Mouse (Mus musculus) heart, embryonic 12.5 days (tissue): Measurements from ENCODE around the gene 4933427I04Rik. TPM values are rescaled to one million over a fixed set of nuclear protein-coding genes. Genes with fewer than 3 reads are reported as not detected.

Experiments used
- ATAC-seq: fragments of 200-750 bp; cut with Nextera tagmentation; 2 replicates; pipeline ENCODE4 v1.8.0; 2017; ENCODE audit warnings: moderate TSS enrichment, moderate library complexity; ENCODE audit not compliant: insufficient number of reproducible peaks, low FRiP score
- H3K27ac ChIP-seq: fragments of 300-500 bp; sonication (generic); 2 replicates; pipeline ENCODE4 v1.5.1; 2016; ENCODE audit warnings: mild to moderate bottlenecking, moderate library complexity; ENCODE audit not compliant: poor library complexity, severe bottlenecking
- H3K27me3 ChIP-seq: fragments of 300-500 bp; sonication (generic); replicated peaks from 2 replicates; pipeline ENCODE4 v1.6.1; 2016; ENCODE audit warnings: mild to moderate bottlenecking, moderate library complexity
- H3K36me3 ChIP-seq: fragments of 300-500 bp; sonication (generic); 2 replicates; pipeline ENCODE4 v1.6.1; 2016; ENCODE audit warnings: mild to moderate bottlenecking, moderate library complexity
- H3K4me1 ChIP-seq: fragments of 300-500 bp; sonication (generic); replicated peaks from 2 replicates; pipeline ENCODE4 v1.6.1; 2016; ENCODE audit warnings: mild to moderate bottlenecking
- H3K4me2 ChIP-seq: fragments of 300-500 bp; sonication (generic); 2 replicates; pipeline ENCODE4 v1.6.1; 2016; ENCODE audit warnings: mild to moderate bottlenecking, moderate library complexity
- H3K4me3 ChIP-seq: fragments of 300-500 bp; sonication (generic); 2 replicates; pipeline ENCODE4 v1.5.1; 2016; ENCODE audit warnings: mild to moderate bottlenecking
- H3K9ac ChIP-seq: fragments of 300-500 bp; sonication (generic); 2 replicates; pipeline ENCODE4 v1.6.1; 2016; ENCODE audit warnings: mild to moderate bottlenecking, moderate library complexity
- H3K9me3 ChIP-seq: fragments of 300-500 bp; sonication (generic); replicated peaks from 2 replicates; pipeline ENCODE4 v1.6.1; 2016; ENCODE audit warnings: mild to moderate bottlenecking, moderate library complexity
- WGBS: fragments of 180-500 bp; shearing (Covaris S2); methylation state at CpG from one replicate; pipeline ENCODE4 v1.1.7; 2016; 5-methylcytosine and 5-hydroxymethylcytosine counted together
- polyA plus RNA-seq: library from polyadenylated mRNA; unstranded; fragments of >200 nt; fragmentation: Nextera tagmentation; extraction: Ambion mirVana; gene quantifications from 2 replicates; pipeline ENCODE4 v1.2.1, GENCODE M21; 2016

The 4933427I04Rik gene
- polyA plus RNA-seq, 1 experiment from 2014 or later, result not detected

- Histone ChIP-seq H3K27ac (no peak overlapping the region), H3K4me1 (no peaks in the 10 kb centered on the region), H3K4me2 (no peak overlapping the region), H3K9me3 (no peaks in the 10 kb centered on the region), H3K27me3 (0 out of 2 replicates have a peak, but pooled peaks cover 3% of the 10 kb centered on the region), H3K9ac (no peak overlapping the region), H3K36me3 (no peaks in the 10 kb centered on the region), H3K4me3 (no peak overlapping the region)
- no peak for ATAC-seq
- 81% methylated on average over 4 of the region's 4 CpGs for WGBS
Observed at GRCm38 (mm10) chr4:123894295-123894694, 34.8 kb downstream of the 4933427I04Rik start.

DNA sequence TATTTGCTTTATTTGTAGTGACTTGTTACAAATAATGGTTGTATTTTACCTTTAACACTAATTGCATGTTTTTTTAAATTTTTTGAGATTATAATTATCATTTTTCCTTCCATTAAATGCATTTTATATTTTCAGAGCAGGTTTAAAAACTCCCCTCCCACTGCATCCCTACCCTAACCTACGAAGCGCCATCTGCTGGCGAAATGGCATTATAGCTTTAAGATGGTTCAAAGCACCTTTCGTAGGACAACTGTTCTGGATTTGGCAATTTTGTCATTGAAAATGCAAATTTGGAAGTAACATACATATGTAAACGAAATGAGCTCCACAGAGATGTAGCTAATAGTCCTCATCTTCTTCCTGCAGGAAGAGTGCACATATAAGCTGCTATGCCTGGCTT lies 39.2 kb downstream of the 4933427I04Rik start:
- Histone ChIP-seq H3K9ac (no peak overlapping the region), H3K27ac (no peak overlapping the region), H3K9me3 (no peaks in the 10 kb centered on the region), H3K4me3 (no peak overlapping the region), H3K4me1 (peaks cover under 1% of the 10 kb centered on the region; the same call in 1 of the 2 replicates), H3K27me3 (0 out of 2 replicates have a peak, but pooled peaks cover 3% of the 10 kb centered on the region), H3K4me2 (no peak overlapping the region), H3K36me3 (no peaks in the 10 kb centered on the region)
- 11% methylated on average over 5 of the region's 5 CpGs for WGBS
- no peak for ATAC-seq

DNA sequence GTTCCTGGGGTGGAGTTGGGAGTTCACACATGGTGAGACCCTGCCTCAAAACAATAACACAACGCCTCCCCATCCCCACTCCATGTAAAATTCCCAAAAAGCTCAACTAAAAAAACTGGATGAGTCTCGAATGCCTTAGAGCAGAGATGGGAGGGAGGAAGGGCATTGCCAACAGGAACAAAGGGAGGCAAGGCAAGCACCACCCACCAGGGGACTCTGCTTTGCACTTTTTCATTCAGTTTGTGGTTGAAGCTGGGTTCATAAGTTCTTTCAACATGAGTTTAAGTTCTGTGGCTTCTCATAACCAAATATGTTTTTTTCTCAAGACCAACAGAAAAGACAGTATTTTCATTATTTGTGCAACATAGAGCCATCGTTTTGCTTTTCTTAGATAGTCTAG lies 44.0 kb downstream of the 4933427I04Rik start:
- WGBS, result 76% methylated on average over 3 of the region's 3 CpGs
- no peak overlapping the region for H3K4me2 ChIP-seq
- H3K36me3 ChIP-seq, result 0 out of 2 replicates have a peak, but pooled peaks cover under 1% of the 10 kb centered on the region
- H3K4me1 ChIP-seq, result peaks cover 16% of the 10 kb centered on the region
- H3K27me3 ChIP-seq, result no peaks in the 10 kb centered on the region
- H3K4me3 ChIP-seq, result no peak overlapping the region
- ATAC-seq, result no peak
- H3K9me3 ChIP-seq, result no peaks in the 10 kb centered on the region
- no peak overlapping the region for H3K27ac ChIP-seq
- H3K9ac ChIP-seq, result no peak overlapping the region

- Histone ChIP-seq H3K36me3 (peaks cover 11% of the 10 kb centered on the region), H3K9ac (peak within 1 kb of the TSS; percentile 92), H3K4me3 (peak within 1 kb of the TSS; percentile 83), H3K4me1 (peaks cover 16% of the 10 kb centered on the region), H3K27me3 (no peaks in the 10 kb centered on the region), H3K27ac (peak within 1 kb of the TSS; percentile 87), H3K9me3 (no peaks in the 10 kb centered on the region), H3K4me2 (peak within 1 kb of the TSS; percentile 86)
- ATAC-seq, result peak; percentile 100
- WGBS, result 1% methylated on average over 49 of the region's 49 CpGs
Observed at GRCm38 (mm10) chr4:123904333-123905125, 45.0 kb downstream of the 4933427I04Rik start, which contains the start of gene Mycbp. TSS of gene Mycbp (plus strand) at chr4:123904832.

DNA sequence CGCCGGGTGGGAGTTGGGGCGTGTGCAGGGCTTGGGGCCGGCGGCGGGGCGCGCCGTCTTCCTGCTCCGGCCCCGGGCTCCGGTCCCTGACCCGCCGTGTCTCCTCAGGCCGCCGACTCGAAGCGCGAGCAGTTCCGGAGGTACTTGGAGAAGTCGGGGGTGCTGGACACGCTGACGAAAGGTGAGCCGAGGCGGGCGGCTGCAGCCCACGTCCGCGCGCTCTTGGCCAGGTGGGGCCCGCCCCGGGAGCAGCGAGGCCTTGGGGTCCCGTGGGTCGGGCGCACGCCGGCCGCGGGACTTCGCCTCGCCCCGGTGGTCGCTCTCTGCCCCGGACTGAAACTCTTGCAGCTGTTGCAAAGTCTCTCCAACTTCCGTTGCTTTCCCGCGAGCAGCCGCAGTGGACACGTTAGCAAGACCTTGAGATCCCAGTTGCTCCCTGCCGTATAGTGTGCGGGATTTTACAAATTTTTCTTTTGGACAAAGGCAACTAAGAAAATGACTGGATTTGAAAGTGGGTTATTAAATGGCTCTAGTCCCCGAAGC lies 45.7 kb downstream of the 4933427I04Rik start:
- WGBS, result under 1% methylated on average over 53 of the region's 53 CpGs
- Histone ChIP-seq H3K9me3 (no peaks in the 10 kb centered on the region), H3K4me2 (peak overlapping the region; percentile 86), H3K36me3 (peaks cover 15% of the 10 kb centered on the region), H3K27me3 (no peaks in the 10 kb centered on the region), H3K9ac (peak overlapping the region; percentile 92), H3K4me3 (peak overlapping the region; percentile 83), H3K27ac (peak overlapping the region; percentile 87), H3K4me1 (peaks cover 16% of the 10 kb centered on the region)
- ATAC-seq, result peak; percentile 46

DNA sequence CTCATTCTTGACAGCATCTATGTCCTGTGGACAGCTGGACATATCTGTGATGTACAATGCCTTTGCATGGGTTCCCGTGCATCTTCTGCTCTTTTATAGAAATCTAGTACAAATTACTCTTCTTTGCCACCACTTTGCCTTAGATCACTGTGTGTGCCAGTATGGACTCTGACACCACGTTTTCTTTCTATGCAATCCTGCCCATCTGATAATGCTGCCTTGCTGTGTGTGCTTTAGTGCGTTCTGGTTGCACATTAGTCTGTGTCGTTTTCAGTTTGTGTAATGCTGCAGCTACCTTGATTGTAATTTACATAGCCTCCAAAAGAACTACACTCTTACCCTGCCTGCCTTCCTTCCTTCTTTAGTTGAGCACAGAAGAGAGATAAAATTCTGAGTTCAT lies 52.0 kb downstream of the 4933427I04Rik start:
- no peaks in the 10 kb centered on the region for H3K9me3 ChIP-seq
- no peak for ATAC-seq
- H3K4me3 ChIP-seq, result no peak overlapping the region
- peaks cover 41% of the 10 kb centered on the region for H3K36me3 ChIP-seq
- H3K27ac ChIP-seq, result no peak overlapping the region
- no peak overlapping the region for H3K4me2 ChIP-seq
- WGBS, result 87% methylated on average over 4 of the region's 4 CpGs
- no peaks in the 10 kb centered on the region for H3K27me3 ChIP-seq
- H3K9ac ChIP-seq, result no peak overlapping the region
- peaks cover 12% of the 10 kb centered on the region for H3K4me1 ChIP-seq

DNA sequence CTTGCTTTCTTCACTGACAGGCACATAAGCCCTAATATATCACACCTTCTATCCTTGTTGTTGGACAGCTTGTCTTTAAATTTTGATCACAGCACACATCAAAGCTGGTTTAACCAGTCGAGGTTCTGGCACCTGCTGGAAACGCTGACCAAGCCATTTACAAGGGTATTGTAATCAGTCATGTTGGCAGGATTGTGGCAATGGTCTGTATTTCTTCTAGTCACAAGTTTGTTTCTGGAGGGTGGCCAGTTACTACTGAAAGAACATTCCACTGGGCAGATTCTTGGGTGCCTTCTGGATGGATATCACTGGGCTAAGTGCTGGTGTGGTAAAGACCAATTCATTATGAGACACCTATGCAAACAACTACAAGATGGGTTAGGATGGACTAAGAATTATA lies 53.0 kb downstream of the 4933427I04Rik start:
- H3K4me3 ChIP-seq, result no peak overlapping the region
- H3K9ac ChIP-seq, result no peak overlapping the region
- 59% methylated on average over 2 of the region's 2 CpGs for WGBS
- H3K27me3 ChIP-seq, result no peaks in the 10 kb centered on the region
- H3K36me3 ChIP-seq, result peaks cover 41% of the 10 kb centered on the region
- H3K4me2 ChIP-seq, result no peak overlapping the region
- peaks cover 7% of the 10 kb centered on the region for H3K4me1 ChIP-seq
- ATAC-seq, result no peak
- no peak overlapping the region for H3K27ac ChIP-seq
- H3K9me3 ChIP-seq, result no peaks in the 10 kb centered on the region

Other genes starting within 250 kb of the 4933427I04Rik start
- gene Macf1, start 175.3 kb upstream of the 4933427I04Rik start, polyA plus RNA-seq, result 69.9 and 79.4 TPM in 2 replicates
- 484 and 498 TPM in 2 replicates for gene Ndufs5, start 141.5 kb upstream of the 4933427I04Rik start, polyA plus RNA-seq
- 65.6 TPM in 2 replicates for gene Akirin1, start 109.3 kb upstream of the 4933427I04Rik start, polyA plus RNA-seq
- gene Rhbdl2, start 71.8 kb upstream of the 4933427I04Rik start, polyA plus RNA-seq, result 2.2 and 3.4 TPM in 2 replicates
- gene Mycbp, start 45.2 kb downstream of the 4933427I04Rik start, polyA plus RNA-seq, result 65.6 and 69.9 TPM in 2 replicates
- gene Rragc, start 57.8 kb downstream of the 4933427I04Rik start, polyA plus RNA-seq, result 47.8 and 50.1 TPM in 2 replicates
- not detected in 2 replicates for gene 4930535I16Rik, start 58.3 kb downstream of the 4933427I04Rik start, polyA plus RNA-seq